Mouse (Mus musculus) forebrain, embryonic 10.5 days (tissue): ENCODE results near the gene Dchs2. TPM values are rescaled to one million over a fixed set of nuclear protein-coding genes. Genes with fewer than 3 reads are reported as not detected.
A peak's percentile ranks its signal among the peaks of the same experiment; 100 is the strongest.
"Not testable (repeated sequence)": the region's sequence is repeated elsewhere in the genome, so short reads cannot be mapped to it uniquely, and the experiment has no call there.

Experiments
- DNase-seq: peaks from one replicate; pipeline ENCODE4 v3.0.0-alpha.2; 2017; ENCODE audit warnings: low spot score; ENCODE audit errors: extremely low spot score
- H3K27ac ChIP-seq: fragments of 300-500 bp; sonication (generic); 2 replicates; pipeline ENCODE4 v1.5.1; 2016; ENCODE audit warnings: mild to moderate bottlenecking
- H3K27me3 ChIP-seq: fragments of 300-500 bp; sonication (generic); 2 replicates; pipeline ENCODE4 v1.6.1; 2016; ENCODE audit warnings: mild to moderate bottlenecking; ENCODE audit not compliant: poor library complexity, severe bottlenecking
- H3K36me3 ChIP-seq: fragments of 300-500 bp; sonication (generic); replicated peaks from 2 replicates; pipeline ENCODE4 v1.6.1; 2016; ENCODE audit warnings: mild to moderate bottlenecking, moderate library complexity
- H3K4me1 ChIP-seq: fragments of 300-500 bp; sonication (generic); 2 replicates; pipeline ENCODE4 v1.6.1; 2016
- H3K4me3 ChIP-seq: fragments of 300-500 bp; sonication (generic); 2 replicates; pipeline ENCODE4 v1.5.1; 2016; ENCODE audit warnings: mild to moderate bottlenecking, moderate library complexity
- H3K9me3 ChIP-seq: fragments of 300-500 bp; sonication (generic); 2 replicates; pipeline ENCODE4 v1.6.1; 2016; ENCODE audit warnings: mild to moderate bottlenecking, moderate library complexity
- WGBS: fragments of 180-500 bp; shearing (Covaris S2); methylation state at CpG from one replicate; pipeline ENCODE4 v1.1.7; 2016; 5-methylcytosine and 5-hydroxymethylcytosine counted together
- polyA plus RNA-seq: library from polyadenylated mRNA; unstranded; fragments of >200 nt; fragmentation: Nextera tagmentation; extraction: Ambion mirVana; gene quantifications from 2 replicates; pipeline ENCODE4 v1.2.1, GENCODE M21; 2016

Gene Dchs2
- polyA plus RNA-seq, 1 experiment from 2014 or later = not detected

DNA sequence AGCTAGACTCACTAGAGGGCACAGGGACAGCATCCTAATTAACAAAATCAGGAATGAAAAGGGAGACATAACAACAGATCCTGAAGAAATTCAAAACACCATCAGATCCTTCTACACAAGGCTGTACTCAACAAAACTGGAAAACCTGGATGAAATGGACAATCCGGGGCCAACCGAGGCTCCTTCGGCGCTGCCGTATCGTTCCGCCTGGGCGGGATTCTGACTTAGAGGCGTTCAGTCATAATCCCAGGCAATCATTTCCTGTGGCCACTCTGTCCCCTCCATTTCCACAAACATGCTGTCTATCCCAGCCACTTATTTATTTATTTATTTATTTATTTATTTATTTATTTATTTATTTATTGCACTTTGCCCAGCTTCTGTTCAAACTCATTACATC lies 3.8 kb upstream of the Dchs2 start:
- 94% methylated on average over 9 of the region's 9 CpGs for WGBS

DNA sequence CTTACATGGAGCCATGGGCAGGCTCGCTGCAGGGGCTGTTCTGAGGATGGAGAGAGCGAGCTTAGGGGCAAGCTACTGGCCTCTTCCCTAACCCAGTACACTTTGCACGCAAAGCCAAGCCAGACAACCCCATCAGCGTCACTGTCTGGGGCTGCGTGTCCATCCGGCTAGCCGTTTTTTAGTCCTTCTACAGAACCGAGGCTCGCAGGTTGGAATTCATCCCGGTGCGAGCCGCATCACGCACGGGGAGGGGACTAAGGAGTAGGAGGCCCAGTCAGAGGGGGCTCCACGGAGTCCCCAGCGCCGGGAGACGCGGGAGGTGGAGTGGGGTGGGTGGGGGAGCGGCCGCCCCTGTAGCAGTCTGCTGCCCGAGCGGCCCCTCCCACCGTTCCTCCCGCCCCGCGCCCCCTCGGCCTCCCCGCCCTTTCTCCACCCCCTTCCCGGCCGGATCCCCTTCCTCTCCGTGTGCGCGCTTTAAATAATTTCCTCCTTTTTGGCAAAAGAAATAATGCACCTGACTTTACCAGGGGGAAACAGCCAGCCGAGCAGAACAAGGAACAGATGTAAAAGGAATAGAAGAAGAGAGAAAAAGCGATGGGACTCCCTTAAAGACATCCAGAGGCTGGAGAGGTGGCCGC lies 541 bp upstream of the Dchs2 start:
- Histone ChIP-seq H3K27me3 (peaks cover 79% of the 10 kb centered on the region), H3K27ac (peak overlapping the region; percentile 44; the same call in 1 of the 2 replicates), H3K4me1 (peaks cover 29% of the 10 kb centered on the region), H3K36me3 (no peaks in the 10 kb centered on the region), H3K9me3 (no peaks in the 10 kb centered on the region), H3K4me3 (peak overlapping the region; percentile 66)
- WGBS = under 1% methylated on average over 37 of the region's 37 CpGs
- DNase-seq = peak; percentile 38

More for the DNA sequence above, 3.8 kb upstream of the Dchs2 start:
- DNase-seq, H3K27ac ChIP-seq, H3K9me3 ChIP-seq, H3K4me3 ChIP-seq, H3K36me3 ChIP-seq: not testable (repeated sequence)
- Histone ChIP-seq H3K27me3 (peaks cover 52% of the 10 kb centered on the region), H3K4me1 (peaks cover 24% of the 10 kb centered on the region)

DNA sequence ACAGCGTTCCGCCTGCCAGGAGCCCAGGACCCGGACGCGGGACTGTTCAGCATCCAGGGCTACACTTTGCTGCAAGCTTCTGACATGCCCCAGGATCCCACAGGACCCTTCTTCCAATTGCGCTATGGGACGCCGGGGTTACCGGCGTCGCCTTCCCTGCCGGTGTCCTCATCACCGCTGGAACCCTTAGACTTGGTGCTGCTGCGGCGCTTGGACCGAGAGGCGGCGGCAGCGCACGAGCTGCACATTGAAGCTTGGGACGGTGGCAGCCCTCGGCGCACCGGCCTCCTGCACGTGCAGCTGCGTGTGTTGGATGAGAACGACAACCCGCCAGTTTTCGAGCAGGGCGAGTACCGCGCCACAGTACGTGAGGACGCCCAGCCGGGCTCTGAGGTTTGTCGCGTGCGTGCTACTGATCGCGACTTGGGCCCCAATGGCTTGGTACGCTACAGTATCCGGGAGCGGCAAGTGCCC lies 738 bp downstream of the Dchs2 start:
- under 1% methylated on average over 43 of the region's 43 CpGs for WGBS
- H3K4me3 ChIP-seq = peak overlapping the region; percentile 66
- no peaks in the 10 kb centered on the region for H3K36me3 ChIP-seq
- peaks cover 88% of the 10 kb centered on the region for H3K27me3 ChIP-seq
- no peaks in the 10 kb centered on the region for H3K9me3 ChIP-seq
- peaks cover 29% of the 10 kb centered on the region for H3K4me1 ChIP-seq
- no peak overlapping the region for H3K27ac ChIP-seq
- DNase-seq = peak; percentile 42

DNA sequence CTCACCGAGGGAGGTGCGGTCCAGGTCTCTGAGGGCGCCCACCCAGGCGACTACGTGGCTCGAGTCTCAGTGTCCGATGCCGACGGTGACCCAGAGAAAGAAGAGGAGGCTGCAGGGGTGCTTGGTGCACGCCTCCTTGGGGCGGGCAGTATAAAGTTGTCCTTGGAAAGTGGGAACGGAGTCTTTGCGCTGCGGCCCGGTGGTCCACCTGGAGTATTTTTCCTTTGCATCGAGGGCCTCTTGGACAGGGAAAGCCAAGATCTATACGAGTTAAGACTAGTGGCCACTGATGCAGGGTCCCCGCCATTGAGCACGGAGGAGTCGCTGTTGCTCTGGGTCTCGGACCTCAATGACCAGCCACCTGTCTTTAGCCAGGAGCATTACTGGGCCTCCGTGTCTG lies 1.4 kb downstream of the Dchs2 start:
- Histone ChIP-seq H3K36me3 (no peaks in the 10 kb centered on the region), H3K27ac (no peak overlapping the region), H3K9me3 (no peaks in the 10 kb centered on the region), H3K27me3 (peaks cover 88% of the 10 kb centered on the region), H3K4me3 (peak overlapping the region; percentile 66), H3K4me1 (peaks cover 29% of the 10 kb centered on the region)
- WGBS = 4% methylated on average over 22 of the region's 22 CpGs
- DNase-seq = peak; percentile 18

DNA sequence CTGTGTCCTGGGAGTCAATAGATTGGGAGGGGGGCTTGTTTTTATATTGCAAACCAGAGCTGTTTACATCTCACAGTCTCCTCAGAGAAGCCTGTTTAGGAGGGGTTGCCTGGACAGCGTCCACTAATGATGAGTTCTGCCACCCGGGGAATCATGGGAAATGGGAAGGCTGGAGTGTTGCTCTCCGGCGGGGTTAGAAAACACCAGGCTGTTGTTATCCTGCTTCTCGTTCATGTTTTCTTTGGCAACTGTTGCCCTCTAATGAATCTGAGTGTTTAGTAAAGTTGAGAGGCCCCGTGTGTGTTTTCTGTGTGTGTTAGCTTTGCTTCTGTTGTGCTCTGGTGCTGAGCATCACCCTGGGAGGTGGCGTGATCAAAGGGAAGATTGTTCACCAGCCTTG lies 8.7 kb downstream of the Dchs2 start:
- no peak for DNase-seq
- 72% methylated on average over 7 of the region's 7 CpGs for WGBS
- Histone ChIP-seq H3K36me3 (no peaks in the 10 kb centered on the region), H3K4me3 (no peak overlapping the region), H3K27me3 (peaks cover 17% of the 10 kb centered on the region), H3K4me1 (no peaks in the 10 kb centered on the region), H3K27ac (no peak overlapping the region), H3K9me3 (no peaks in the 10 kb centered on the region)

DNA sequence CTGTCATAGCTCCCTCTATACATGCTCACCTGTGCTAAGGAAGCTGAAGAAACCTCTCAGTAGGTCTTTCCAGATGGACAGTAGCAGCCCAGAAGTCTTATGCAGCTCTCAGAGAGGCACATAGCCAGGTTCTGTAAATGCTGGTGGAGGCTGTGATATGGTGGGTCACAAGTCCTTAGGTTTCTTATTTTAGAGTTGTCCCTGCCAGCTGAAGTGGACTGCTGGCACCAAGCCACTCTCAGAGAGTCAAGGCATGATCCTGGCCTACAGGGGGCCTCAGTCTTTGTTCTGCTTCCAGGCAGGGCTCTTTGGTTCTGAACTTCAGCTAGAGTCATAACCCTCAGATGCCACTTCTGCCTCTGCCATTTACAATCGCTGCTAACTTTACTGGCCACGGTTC lies 11.1 kb downstream of the Dchs2 start:
- WGBS = 90% methylated on average over 2 of the region's 2 CpGs
- Histone ChIP-seq H3K36me3 (no peaks in the 10 kb centered on the region), H3K27ac (no peak overlapping the region), H3K27me3 (no peaks in the 10 kb centered on the region), H3K4me3 (no peak overlapping the region), H3K9me3 (no peaks in the 10 kb centered on the region), H3K4me1 (no peaks in the 10 kb centered on the region)
- DNase-seq = no peak

DNA sequence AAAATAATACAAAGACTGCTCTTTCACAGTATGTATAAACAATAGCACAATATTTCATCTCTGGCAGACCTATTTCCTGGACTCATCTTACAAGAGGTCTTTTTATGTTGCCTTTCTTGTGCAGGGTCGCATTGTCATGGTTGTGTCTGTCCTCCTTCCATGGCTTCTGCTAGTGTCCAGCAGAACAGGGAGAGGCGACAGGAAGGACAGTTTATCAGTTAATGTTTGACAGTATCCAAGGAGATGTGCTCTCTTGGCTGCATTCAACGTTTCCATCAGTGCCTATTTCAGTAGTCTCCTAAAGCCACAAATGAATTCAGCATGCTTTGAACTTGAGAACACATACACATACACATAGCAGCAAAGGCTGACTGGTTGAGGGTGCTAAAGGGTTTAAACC lies 17.9 kb downstream of the Dchs2 start:
- Histone ChIP-seq H3K4me1 (0 out of 2 replicates have a peak, but pooled peaks cover 5% of the 10 kb centered on the region), H3K27ac (no peak overlapping the region), H3K9me3 (no peaks in the 10 kb centered on the region), H3K4me3 (no peak overlapping the region), H3K27me3 (no peaks in the 10 kb centered on the region), H3K36me3 (no peaks in the 10 kb centered on the region)
- DNase-seq = no peak
- 78% methylated on average over 3 of the region's 3 CpGs for WGBS

DNA sequence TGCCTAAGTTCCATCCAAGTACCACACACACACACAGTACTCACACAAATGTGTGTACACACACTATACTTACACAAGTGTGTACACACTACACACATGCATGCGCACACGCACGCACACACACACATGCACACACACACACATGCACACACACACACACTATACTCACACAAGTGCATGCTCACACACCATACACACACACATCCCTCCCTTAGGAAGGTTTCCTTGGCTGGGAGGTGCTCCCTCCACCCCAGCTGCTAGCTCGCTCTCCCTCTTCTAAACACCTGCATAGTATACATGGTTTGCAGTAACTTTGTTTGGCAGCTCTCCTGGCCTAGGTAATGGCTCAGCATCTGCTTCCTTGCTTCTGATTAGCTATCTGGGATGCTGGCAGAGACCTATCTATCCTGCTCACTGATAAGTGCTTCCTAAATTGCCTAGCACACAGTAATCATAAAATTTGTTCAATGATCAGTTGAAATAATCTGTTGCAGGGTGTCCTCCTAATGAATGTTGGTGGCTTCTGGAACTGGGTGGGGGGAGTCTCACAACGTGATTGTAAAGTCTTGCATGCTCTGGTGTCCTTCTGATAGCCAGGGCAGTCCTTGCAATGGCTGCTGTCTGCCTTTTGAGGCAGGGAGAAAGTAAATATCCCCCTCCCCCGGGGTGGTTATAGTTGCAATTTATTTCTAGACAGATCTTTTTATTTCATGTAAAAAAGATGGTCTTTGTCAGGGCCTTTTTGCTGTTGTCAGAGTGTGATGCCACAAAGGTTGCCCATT lies 19.7 kb downstream of the Dchs2 start:
- Histone ChIP-seq H3K27me3 (no peaks in the 10 kb centered on the region), H3K9me3 (no peaks in the 10 kb centered on the region), H3K27ac (no peak overlapping the region), H3K4me3 (no peak overlapping the region), H3K4me1 (0 out of 2 replicates have a peak, but pooled peaks cover 5% of the 10 kb centered on the region), H3K36me3 (no peaks in the 10 kb centered on the region)
- no peak for DNase-seq
- 83% methylated on average over 6 of the region's 6 CpGs for WGBS

DNA sequence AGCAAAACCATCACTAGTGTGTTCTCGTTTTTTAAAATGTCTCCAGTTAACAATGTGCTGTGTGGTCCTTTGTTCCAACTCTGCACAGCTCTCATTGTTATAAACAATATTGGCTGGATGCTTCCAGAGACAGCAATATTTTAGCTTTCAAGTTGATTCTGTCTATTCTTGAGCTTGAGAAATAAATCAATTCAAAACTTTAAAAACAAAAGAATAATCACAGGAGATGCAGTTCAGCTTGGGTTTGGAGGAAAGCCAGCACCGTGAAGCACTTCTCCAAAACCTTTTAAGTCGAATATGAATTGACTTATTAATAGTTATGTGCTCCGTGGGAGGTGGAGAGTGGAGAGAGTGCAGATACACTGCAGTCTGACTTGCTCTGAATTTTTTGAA lies 20.3 kb downstream of the Dchs2 start:
- Histone ChIP-seq H3K36me3 (no peaks in the 10 kb centered on the region), H3K9me3 (no peaks in the 10 kb centered on the region), H3K4me3 (no peak overlapping the region), H3K27ac (no peak overlapping the region), H3K27me3 (no peaks in the 10 kb centered on the region), H3K4me1 (0 out of 2 replicates have a peak, but pooled peaks cover 5% of the 10 kb centered on the region)
- DNase-seq = no peak
- WGBS = 74% methylated on average over 4 of the region's 4 CpGs

DNA sequence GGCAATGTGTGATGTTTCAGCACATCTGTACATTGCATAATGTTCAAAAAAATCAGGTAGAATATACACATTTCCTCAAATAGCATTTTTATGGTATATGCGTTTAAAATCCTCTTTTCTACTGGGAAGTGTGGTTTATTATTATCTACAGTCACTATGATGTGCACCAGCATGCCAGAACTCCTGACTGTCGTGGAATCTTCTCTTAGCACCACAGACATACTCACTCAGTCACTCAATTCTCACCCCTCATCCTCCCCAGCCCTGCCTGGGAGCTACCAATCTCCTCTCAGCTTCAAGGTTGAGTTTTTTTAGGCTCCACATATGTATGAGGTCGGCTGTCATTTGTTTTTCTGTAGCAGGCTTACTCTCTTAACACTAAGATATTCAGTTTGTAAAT lies 20.8 kb downstream of the Dchs2 start:
- H3K9me3 ChIP-seq = no peaks in the 10 kb centered on the region
- H3K27me3 ChIP-seq = no peaks in the 10 kb centered on the region
- H3K4me1 ChIP-seq = 0 out of 2 replicates have a peak, but pooled peaks cover 5% of the 10 kb centered on the region
- DNase-seq = no peak
- H3K4me3 ChIP-seq = no peak overlapping the region
- H3K27ac ChIP-seq = no peak overlapping the region
- no peaks in the 10 kb centered on the region for H3K36me3 ChIP-seq
- 75% methylated on average over 3 of the region's 3 CpGs for WGBS

DNA sequence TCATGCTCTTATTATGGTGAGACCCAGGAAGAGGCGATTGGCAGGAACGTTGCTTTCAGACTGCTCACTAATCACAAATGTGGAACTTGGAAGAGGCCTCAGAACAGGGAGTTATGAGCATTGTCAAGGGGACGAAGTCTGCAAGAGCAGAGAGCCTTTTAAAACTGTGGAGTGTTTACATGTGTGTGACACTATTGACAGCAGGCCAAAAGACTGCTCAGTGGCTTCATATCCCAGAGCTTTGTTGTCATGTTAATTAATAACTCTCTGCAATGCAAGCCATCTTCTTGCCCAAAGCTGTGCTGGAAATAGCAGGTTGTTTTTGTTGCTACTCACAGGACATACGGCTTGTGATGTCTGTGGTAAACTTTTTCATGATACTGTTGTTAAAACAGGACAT lies 27.9 kb downstream of the Dchs2 start:
- Histone ChIP-seq H3K4me1 (0 out of 2 replicates have a peak, but pooled peaks cover 5% of the 10 kb centered on the region), H3K36me3 (no peaks in the 10 kb centered on the region), H3K27me3 (no peaks in the 10 kb centered on the region), H3K9me3 (no peaks in the 10 kb centered on the region), H3K27ac (no peak overlapping the region), H3K4me3 (no peak overlapping the region)
- no peak for DNase-seq
- 76% methylated on average over 4 of the region's 4 CpGs for whole genome bisulfite sequencing

DNA sequence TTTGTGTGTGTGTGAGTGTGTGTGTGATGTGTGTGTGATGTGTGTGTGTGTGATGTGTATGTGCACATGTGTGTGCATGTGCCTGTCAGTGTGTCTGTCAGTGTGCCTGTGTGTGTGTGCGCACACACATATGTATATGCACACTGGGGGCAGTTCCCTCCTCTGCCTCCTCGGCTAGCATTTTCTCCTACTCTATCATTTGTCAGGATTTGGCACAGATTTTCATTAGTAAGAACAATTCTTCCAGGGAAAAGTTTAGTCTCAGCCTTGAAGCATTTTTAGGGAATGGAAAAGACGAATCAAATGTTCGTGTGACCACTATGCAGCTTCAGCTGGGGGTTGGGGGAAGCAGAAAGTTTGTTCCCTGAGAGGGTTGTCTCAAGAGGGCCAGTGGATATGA lies 28.4 kb downstream of the Dchs2 start:
- Histone ChIP-seq H3K27me3 (no peaks in the 10 kb centered on the region), H3K27ac (no peak overlapping the region), H3K36me3 (no peaks in the 10 kb centered on the region), H3K4me1 (0 out of 2 replicates have a peak, but pooled peaks cover 5% of the 10 kb centered on the region), H3K9me3 (no peaks in the 10 kb centered on the region), H3K4me3 (no peak overlapping the region)
- WGBS = 85% methylated on average over 4 of the region's 4 CpGs
- no peak for DNase-seq
